Mouse (Mus musculus) CH12.LX (cell line): ENCODE measurements around the gene Ift81. TPM values are rescaled to one million over a fixed set of nuclear protein-coding genes. Genes with fewer than 3 reads are reported as not detected.

Experiments
- DNase-seq: peaks from one replicate; pipeline ENCODE4 v3.0.0-alpha.2; 2013; ENCODE audit errors: extremely low read depth
- H3K27ac ChIP-seq: 2 replicates; pipeline ENCODE4 v1.5.1; 2012; ENCODE audit warnings: low read depth, mild to moderate bottlenecking, control low read depth, moderate library complexity; ENCODE audit not compliant: insufficient read depth
- H3K27me3 ChIP-seq: replicated peaks from 2 replicates; pipeline ENCODE3; 2012; ENCODE audit warnings: inconsistent platforms
- H3K36me3 ChIP-seq, 2 experiments: replicated peaks in 1 of 2; 2 replicates each; pipeline versions ENCODE3 to v1.6.1; 2012; ENCODE audit warnings: inconsistent platforms in 1 of 2, low read length in 1 of 2, mild to moderate bottlenecking in 1 of 2, mixed read lengths in 1 of 2, moderate library complexity in 1 of 2; ENCODE audit not compliant: control insufficient read depth in 1 of 2, insufficient read depth in 1 of 2
- H3K4me1 ChIP-seq, 2 experiments: 2 replicates each; pipeline ENCODE4 v1.6.1; 2012; ENCODE audit warnings: inconsistent platforms in 1 of 2, moderate library complexity in 1 of 2; ENCODE audit not compliant: insufficient read depth in 2 of 2, control insufficient read depth in 1 of 2
- H3K4me2 ChIP-seq: 2 replicates; pipeline ENCODE4 v1.6.1; 2012; ENCODE audit warnings: low read depth, mild to moderate bottlenecking, control low read depth; ENCODE audit not compliant: poor library complexity, insufficient read depth, severe bottlenecking
- H3K4me3 ChIP-seq, 3 experiments: fragments of 150-350 bp in 1 of 3; sonication (generic) in 1 of 3; replicated peaks in 1 of 3; 2 replicates each; pipeline versions ENCODE3 to v1.5.1; 2011 to 2012; ENCODE audit warnings: low read depth in 2 of 3, low read length in 2 of 3, mild to moderate bottlenecking in 2 of 3, moderate library complexity in 2 of 3, control low read depth in 1 of 3, improper control_type of control experiment in 1 of 3, inconsistent platforms in 1 of 3, mixed read lengths in 1 of 3; ENCODE audit not compliant: poor library complexity in 1 of 3
- H3K79me2 ChIP-seq: replicated peaks from 2 replicates; pipeline ENCODE4 v1.6.1; 2012; ENCODE audit warnings: mild to moderate bottlenecking, moderate library complexity; ENCODE audit not compliant: control insufficient read depth, poor library complexity, insufficient read depth, severe bottlenecking; ENCODE audit errors: extremely low read depth
- H3K9ac ChIP-seq: 2 replicates; pipeline ENCODE4 v1.6.1; 2012; ENCODE audit warnings: low read depth, mild to moderate bottlenecking, control low read depth, moderate library complexity; ENCODE audit not compliant: insufficient read depth
- H3K9me3 ChIP-seq: replicated peaks from 2 replicates; pipeline ENCODE3; 2012; ENCODE audit warnings: low read length, inconsistent platforms, mixed read lengths
- BHLHE40 ChIP-seq: IDR thresholded peaks from 2 replicates; pipeline ENCODE4 v1.6.1; 2011; ENCODE audit warnings: mild to moderate bottlenecking, low read depth, low read length, improper control_type of control experiment
- CHD1 ChIP-seq: IDR thresholded peaks from 2 replicates; pipeline ENCODE4 v1.6.1; 2012; ENCODE audit warnings: low read depth, low read length, improper control_type of control experiment, inconsistent platforms
- CTCF ChIP-seq, 2 experiments: IDR thresholded peaks in 1 of 2; conservative IDR thresholded peaks in 1 of 2; 2 replicates each; pipeline ENCODE4 v1.5.1; 2011 to 2012; ENCODE audit warnings: low read depth in 2 of 2, low read length in 2 of 2, improper control_type of control experiment in 1 of 2, inconsistent platforms in 1 of 2, mild to moderate bottlenecking in 1 of 2, moderate library complexity in 1 of 2
- ELF1 ChIP-seq: IDR thresholded peaks from 2 replicates; pipeline ENCODE4 v1.6.1; 2014; ENCODE audit warnings: low read depth, mild to moderate bottlenecking, inconsistent platforms, low read length, improper control_type of control experiment
- ETS1 ChIP-seq: conservative IDR thresholded peaks from 2 replicates; pipeline ENCODE4 v1.6.1; 2012; ENCODE audit warnings: low read depth, mild to moderate bottlenecking, inconsistent platforms, low read length, improper control_type of control experiment, moderate library complexity
- GABPA ChIP-seq: IDR thresholded peaks from 2 replicates; pipeline ENCODE4 v1.6.1; 2012; ENCODE audit warnings: low read depth, low read length, improper control_type of control experiment, inconsistent platforms; ENCODE audit not compliant: insufficient replicate concordance
- HCFC1 ChIP-seq: IDR thresholded peaks from 2 replicates; pipeline ENCODE4 v1.6.1; 2012; ENCODE audit warnings: low read depth, mild to moderate bottlenecking, inconsistent platforms, low read length, improper control_type of control experiment
- JUND ChIP-seq: conservative IDR thresholded peaks from 2 replicates; pipeline ENCODE4 v1.6.1; 2011; ENCODE audit warnings: low read depth, low read length, improper control_type of control experiment
- MAX ChIP-seq: IDR thresholded peaks from 2 replicates; pipeline ENCODE4 v1.6.1; 2011; ENCODE audit warnings: low read length, improper control_type of control experiment
- MYC ChIP-seq: IDR thresholded peaks from 2 replicates; pipeline ENCODE4 v1.6.1; 2011; ENCODE audit warnings: low read depth, mild to moderate bottlenecking, improper control_type of control experiment, low read length
- NELFE ChIP-seq: IDR thresholded peaks from 2 replicates; pipeline ENCODE4 v1.6.1; 2011; ENCODE audit warnings: low read depth, low read length, improper control_type of control experiment
- POLR2A ChIP-seq: IDR thresholded peaks from 2 replicates; pipeline ENCODE4 v1.6.1; 2011; ENCODE audit warnings: low read depth, mild to moderate bottlenecking, improper control_type of control experiment, low read length
- SIN3A ChIP-seq: IDR thresholded peaks from 2 replicates; pipeline ENCODE4 v1.6.1; 2012; ENCODE audit warnings: low read length, improper control_type of control experiment, inconsistent platforms
- SMC3 ChIP-seq: IDR thresholded peaks from 2 replicates; pipeline ENCODE4 v1.6.1; 2011; ENCODE audit warnings: low read depth, low read length, improper control_type of control experiment
- UBTF ChIP-seq: IDR thresholded peaks from 2 replicates; pipeline ENCODE4 v1.6.1; 2012; ENCODE audit warnings: low read depth, mild to moderate bottlenecking, inconsistent platforms, low read length, improper control_type of control experiment, moderate library complexity
- USF1 ChIP-seq: IDR thresholded peaks from 2 replicates; pipeline ENCODE4 v1.6.1; 2014; ENCODE audit warnings: low read depth, mild to moderate bottlenecking, inconsistent platforms, low read length, improper control_type of control experiment
- ZMIZ1 ChIP-seq: IDR thresholded peaks from 2 replicates; pipeline ENCODE4 v1.6.1; 2012; ENCODE audit warnings: low read depth, mild to moderate bottlenecking, inconsistent platforms, low read length, improper control_type of control experiment
- ZNF384 ChIP-seq: IDR thresholded peaks from 2 replicates; pipeline ENCODE4 v1.6.1; 2012; ENCODE audit warnings: low read depth, low read length, improper control_type of control experiment, inconsistent platforms
- dilution Hi-C: fragments of 300-500 bp; cut with MboI; formaldehyde crosslinking; loops from 2 replicates; pipeline ENCODE4 v1.14.3; 2020; ENCODE audit warnings: low sequenced_read_pairs; ENCODE audit not compliant: extremely low pct_unique_long_range_greater_than_20kb, extremely low pct_ligation_motif_present
- in situ Hi-C: fragments of 300-500 bp; cut with MboI; formaldehyde crosslinking; loops from 3 replicates; pipeline ENCODE4 v1.14.3; 2019; ENCODE audit warnings: low sequenced_read_pairs, low pct_ligation_motif_present, low pct_unique_long_range_greater_than_20kb, mixed read lengths
- polyA plus RNA-seq: library from polyadenylated mRNA; unstranded; fragments of >175 nt; gene quantifications from 2 replicates; pipeline ENCODE4 v1.2.1, GENCODE M21; 2012; ENCODE audit warnings: low read depth; ENCODE audit not compliant: insufficient read length
- total RNA-seq, 2 experiments: library from RNA; depleted of rRNA; stranded (reverse); fragments of 300-350 nt in 1 of 2; fragments of >200 nt in 1 of 2; gene quantifications; 2 replicates each; pipeline ENCODE4 v1.2.3; 2012 to 2014

The Ift81 gene
- total and polyA plus RNA-seq, 3 experiments: 3.1 to 5.0 (median 4.1) TPM

DNA sequence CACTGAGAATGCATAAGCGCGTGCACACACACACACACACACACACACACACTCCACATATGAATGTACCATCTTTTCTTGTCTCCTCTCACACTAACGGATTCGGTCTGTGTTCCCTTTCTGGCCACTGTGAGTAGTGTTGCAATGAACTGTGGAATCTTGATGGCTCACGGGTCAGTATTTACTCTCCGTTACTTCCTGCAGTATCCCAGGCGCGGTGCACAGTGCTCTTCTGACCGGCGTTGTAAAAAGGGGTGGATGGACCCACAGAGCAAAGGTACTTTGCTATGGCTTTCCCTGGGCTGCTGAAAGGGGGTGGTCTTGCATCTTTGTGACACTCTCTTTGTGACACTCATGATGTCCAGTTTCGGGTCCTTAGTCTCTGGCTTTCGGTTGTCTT, 42.5 kb upstream of the Ift81 start:
- no peaks in the 10 kb centered on the region for H3K27me3 ChIP-seq
- no peak overlapping the region for H3K9ac ChIP-seq
- H3K4me2 ChIP-seq: no peak overlapping the region
- H3K27ac ChIP-seq: no peak overlapping the region
- DNase-seq: no peak
- H3K36me3 ChIP-seq: no peaks in the 10 kb centered on the region
- dilution Hi-C loops (no loop called here), in situ Hi-C loops (no loop called here)
- no peaks in the 10 kb centered on the region for H3K79me2 ChIP-seq
- H3K9me3 ChIP-seq: no peaks in the 10 kb centered on the region
- no peak overlapping the region for H3K4me3 ChIP-seq
- TF ChIP-seq MAX (no peak), ELF1 (no peak), POLR2A (no peak), JUND (no peak), NELFE (no peak), CHD1 (no peak), GABPA (no peak), SMC3 (no peak), HCFC1 (no peak)
- TF ChIP-seq, all 38 proteins: peak for 0
- H3K4me1 ChIP-seq: peaks cover 2 to 24% of the 10 kb centered on the region in 2 experiments; a peak in 2 of 4 replicates

DNA sequence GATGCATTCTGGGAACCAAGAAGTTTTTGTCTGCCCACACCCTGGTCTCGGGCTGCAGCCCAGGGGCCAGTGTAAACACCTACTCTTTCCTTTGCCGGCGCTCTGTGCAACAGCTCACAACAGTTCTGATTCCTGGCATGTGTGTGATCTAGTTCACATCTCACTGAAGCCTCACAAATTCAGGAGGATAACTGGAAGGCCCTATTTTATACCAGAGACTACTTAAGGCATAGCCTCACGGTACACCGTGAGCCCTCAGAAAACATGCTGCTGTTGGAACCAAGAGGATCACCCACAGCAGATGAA, 39.9 kb upstream of the Ift81 start:
- H3K9ac ChIP-seq: no peak overlapping the region
- in situ Hi-C loops (no loop called here), dilution Hi-C loops (no loop called here)
- H3K36me3 ChIP-seq: no peaks in the 10 kb centered on the region
- TF ChIP-seq UBTF (no peak), ZMIZ1 (no peak), MYC (no peak), USF1 (no peak), HCFC1 (no peak), ZNF384 (no peak), SIN3A (no peak), ETS1 (no peak), SMC3 (no peak), CTCF (conservative IDR thresholded peaks at IDR 0.05 in 1 of 2, IDR thresholded peaks at IDR 0.05 in 1 of 2; ENCODE audit: low read depth in 2 of 2, low read length in 2 of 2) (no peak), BHLHE40 (no peak)
- no peaks in the 10 kb centered on the region for H3K27me3 ChIP-seq
- no peak overlapping the region for H3K4me3 ChIP-seq
- no peaks in the 10 kb centered on the region for H3K9me3 ChIP-seq
- no peak overlapping the region for H3K4me2 ChIP-seq
- H3K4me1 ChIP-seq: peaks cover 2 to 24% of the 10 kb centered on the region in 2 experiments; a peak in 2 of 4 replicates
- DNase-seq: no peak
- no peak overlapping the region for H3K27ac ChIP-seq
- H3K79me2 ChIP-seq: no peaks in the 10 kb centered on the region
